Mouse (Mus musculus) heart, postnatal 4 days (tissue): ENCODE results near the gene Wnt10a. TPM values are rescaled to one million over a fixed set of nuclear protein-coding genes. Genes with fewer than 3 reads are reported as not detected.
"Not testable (repeated sequence)": the region's sequence is repeated elsewhere in the genome, so short reads cannot be mapped to it uniquely, and the experiment has no call there.

Experiments
- DNase-seq: peaks from one replicate; pipeline ENCODE4 v3.0.0; 2021
- total RNA-seq, 2 experiments: library from RNA; stranded (reverse); gene quantifications; 2 replicates each; pipeline ENCODE4 v1.2.3; 2021

The Wnt10a gene
- total RNA-seq, 2 experiments from 2014 or later, result not detected

DNA sequence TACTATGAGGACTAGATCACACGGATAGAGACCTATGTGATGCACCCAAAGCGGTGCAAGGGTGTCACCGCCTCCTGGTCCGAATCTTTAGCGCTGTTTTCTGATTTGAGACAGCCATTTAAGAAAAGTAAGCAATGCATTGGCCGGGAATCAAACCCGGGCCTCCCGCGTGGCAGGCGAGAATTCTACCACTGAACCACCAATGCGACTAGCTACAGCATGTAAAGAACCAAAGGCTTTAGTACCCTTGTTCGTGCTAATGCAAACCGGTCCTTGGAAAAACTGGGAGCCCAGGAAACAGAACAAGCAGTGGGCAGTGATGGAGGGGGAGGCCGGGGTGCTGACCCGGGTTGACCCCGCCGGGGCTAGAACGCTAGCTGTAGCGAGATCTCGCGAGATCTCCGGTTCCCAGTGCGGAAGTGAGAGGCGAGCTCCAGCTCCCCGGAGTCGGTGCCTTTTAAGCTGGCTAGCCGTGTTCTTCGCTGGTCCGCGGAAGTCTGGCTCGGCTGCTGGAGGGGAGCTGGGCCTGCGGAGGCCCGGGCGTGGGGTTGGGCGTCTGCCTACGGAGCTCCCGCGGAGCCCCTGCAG is 25.4 kb downstream of the Wnt10a start:
- DNase-seq, result peak; percentile 94

DNA sequence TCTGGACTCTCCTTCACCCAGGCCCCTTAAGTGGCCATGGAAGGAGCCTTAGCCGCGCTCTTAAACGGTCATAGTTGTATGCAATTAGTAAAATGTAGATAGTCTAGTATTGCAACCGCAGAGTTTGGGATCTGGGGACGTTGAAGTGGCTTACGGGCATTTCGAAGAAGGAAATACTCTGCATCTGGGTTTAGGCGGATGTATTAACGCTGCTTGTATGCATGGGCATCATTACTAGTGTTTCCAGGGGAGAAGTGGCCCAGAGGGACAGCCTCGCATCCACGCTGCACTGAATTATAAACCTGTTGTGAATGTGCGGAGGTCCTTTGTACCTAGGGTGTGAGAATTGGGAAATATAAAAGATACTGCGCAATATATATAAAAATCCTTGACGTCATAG is 25.9 kb downstream of the Wnt10a start:
- no peak for DNase-seq

GRCm38 (mm10) chr1:74818509-74818908 is 27.2 kb downstream of the Wnt10a start:
- no peak for DNase-seq

GRCm38 (mm10) chr1:74823598-74823997 is 32.3 kb downstream of the Wnt10a start:
- not testable (repeated sequence) for DNase-seq

DNA sequence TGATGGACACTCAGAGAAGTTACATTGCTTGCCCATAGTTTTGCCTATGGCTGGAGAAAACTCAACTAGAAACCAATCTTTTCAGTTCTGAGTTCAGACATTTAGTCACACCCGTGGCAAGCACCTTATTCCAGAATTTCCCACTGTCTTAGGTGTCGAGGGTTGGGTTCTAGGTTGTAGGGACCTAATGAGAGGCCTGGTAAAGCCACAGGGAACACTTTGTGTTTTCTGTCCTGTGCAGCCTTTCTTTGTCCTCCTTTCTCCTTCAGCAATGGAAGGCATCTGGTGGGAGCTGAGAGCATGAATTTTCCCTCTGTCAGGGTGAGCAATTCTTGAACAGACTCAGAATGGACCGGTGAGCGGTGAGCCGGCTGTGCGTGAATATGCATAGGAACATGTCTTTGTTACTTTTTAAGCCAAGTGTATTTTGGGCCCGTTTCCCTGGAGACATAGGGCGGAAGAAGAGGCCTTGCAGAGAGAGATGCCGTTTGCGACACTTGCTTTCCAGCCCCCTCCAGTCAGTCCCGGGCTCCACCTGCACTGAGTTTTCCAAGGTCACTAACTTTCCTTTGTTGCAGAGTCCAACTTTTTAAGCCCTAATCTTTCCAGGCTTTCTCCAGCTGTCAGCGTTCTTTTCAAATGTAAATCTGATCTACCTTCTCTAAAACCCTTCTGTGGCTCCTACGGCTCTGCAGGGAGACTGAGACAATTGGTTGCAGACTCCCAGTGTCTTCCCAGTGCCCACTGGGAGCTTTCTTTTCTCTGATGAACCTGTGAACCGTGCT is 33.4 kb downstream of the Wnt10a start:
- DNase-seq, result no peak

- no peak for DNase-seq
Measured at GRCm38 (mm10) chr1:74830061-74830460, 38.7 kb downstream of the Wnt10a start.

DNA sequence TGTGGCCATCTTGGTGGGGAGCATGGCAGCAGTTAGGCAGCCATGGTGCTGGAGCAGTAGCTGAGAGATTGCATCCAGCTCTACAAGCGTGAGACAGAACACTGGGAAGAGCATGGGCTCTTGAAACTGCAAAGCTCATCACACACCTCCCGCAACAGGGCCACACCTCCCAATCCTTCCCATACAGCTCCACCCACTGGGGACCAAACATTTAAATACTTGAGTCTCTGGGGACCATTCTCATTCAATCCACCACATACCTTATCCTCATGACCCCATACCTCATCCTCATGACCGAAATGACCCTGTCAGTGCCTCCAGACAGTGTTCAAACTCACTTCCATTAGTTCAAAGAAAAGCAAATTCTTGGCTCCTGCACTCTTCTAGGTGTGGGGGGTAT is 41.9 kb downstream of the Wnt10a start:
- DNase-seq, result no peak

- DNase-seq, result no peak
Measured at GRCm38 (mm10) chr1:74843090-74843489, 51.8 kb downstream of the Wnt10a start.

DNA sequence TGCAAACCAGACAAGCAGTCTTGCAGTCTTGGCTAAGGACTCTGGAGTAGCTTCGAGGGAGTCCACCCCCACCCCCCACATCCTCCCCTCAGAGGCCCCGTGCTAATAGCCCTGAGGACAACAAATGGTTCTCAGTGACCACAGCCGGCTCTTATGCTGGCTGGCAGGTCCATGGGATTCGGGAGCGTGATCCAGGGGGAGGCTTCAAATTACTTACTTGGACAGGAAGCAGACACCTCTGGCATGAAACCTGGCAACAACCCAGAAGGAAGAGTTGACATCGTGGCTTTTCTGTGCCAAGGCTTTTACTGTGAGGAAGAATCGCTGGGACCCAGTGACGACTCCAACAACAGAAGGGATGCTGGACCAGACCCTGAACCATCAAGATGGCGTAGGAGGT is 55.0 kb downstream of the Wnt10a start:
- no peak for DNase-seq

GRCm38 (mm10) chr1:74848946-74849345 is 57.6 kb downstream of the Wnt10a start:
- DNase-seq, result no peak

- DNase-seq, result no peak
Measured at GRCm38 (mm10) chr1:74850251-74850650, 58.9 kb downstream of the Wnt10a start.

GRCm38 (mm10) chr1:74851001-74851775 is 59.9 kb downstream of the Wnt10a start:
- DNase-seq, result no peak

Other genes starting within 250 kb of the Wnt10a start
- gene Plcd4, start 248.6 kb upstream of the Wnt10a start, total RNA-seq, result under 1 TPM in 1 of 2 experiments, not detected in 1; 0.18 TPM
- gene Usp37, start 247.2 kb upstream of the Wnt10a start, total RNA-seq, result 10 to 100 TPM; 22.2 to 26.0 TPM
- 10 to 100 TPM in 1 of 2 experiments, 1 to 10 TPM in 1; 9.4 to 11.0 TPM for gene Zfp142, start 203.3 kb upstream of the Wnt10a start, total RNA-seq
- gene Bcs1l, start 203.2 kb upstream of the Wnt10a start, total RNA-seq, result 10 to 100 TPM; 21.7 to 22.5 TPM
- 10 to 100 TPM; 22.0 to 23.9 TPM for gene Rnf25, start 190.1 kb upstream of the Wnt10a start, total RNA-seq
- 1 to 10 TPM; 1.4 to 2.0 TPM for gene Stk36, start 190.1 kb upstream of the Wnt10a start, total RNA-seq
- gene Ttll4, start 129.8 kb upstream of the Wnt10a start, total RNA-seq, result 10 to 100 TPM; 19.7 to 22.1 TPM
- gene Cyp27a1, start 77.9 kb upstream of the Wnt10a start, total RNA-seq, result 1 to 10 TPM; 5.4 to 6.3 TPM
- 1 to 10 TPM; 3.7 to 4.1 TPM for gene Prkag3, start 42.3 kb upstream of the Wnt10a start, total RNA-seq
- gene Wnt6, start 19.6 kb upstream of the Wnt10a start, total RNA-seq, result under 1 TPM; 0.12 to 0.20 TPM
- gene Cdk5r2, start 63.4 kb downstream of the Wnt10a start, total RNA-seq, result not detected
- gene Fev, start 93.9 kb downstream of the Wnt10a start, total RNA-seq, result not detected
- not detected for gene Cryba2, start 101.6 kb downstream of the Wnt10a start, total RNA-seq
- gene Cfap65, start 144.1 kb downstream of the Wnt10a start, total RNA-seq, result not detected
- gene Ihh, start 160.2 kb downstream of the Wnt10a start, total RNA-seq, result under 1 TPM; 0.18 to 0.26 TPM